Mouse (Mus musculus): ENCODE results near the gene Zfp507.

The Zfp507 gene

GRCm38 (mm10) chr7:35753319-35754032, 49.3 kb downstream of the Zfp507 start:
- POLR2A ChIA-PET = interaction anchor here in 3 of 4 experiments (0.5 to 1.7 kb wide), 16 partner anchors 8 to 210 kb away, joined by 3 to 8 read pairs (median 3); partner anchors contain the start of gene Ankrd27 (in 2 of the 3)
- CTCF ChIA-PET = interaction anchor here (0.6 to 4.0 kb wide), 10 partner anchors 9 to 497 kb away, joined by 3 to 24 read pairs (median 4); no protein-coding TSS in a partner anchor

- ChIA-PET POLR2A (no interaction called here), CTCF (interaction anchor here in 2 of 4 experiments (1.2 to 1.5 kb wide), 2 partner anchors 10 kb away, joined by 3 to 4 read pairs; no protein-coding TSS in a partner anchor)
Measured at GRCm38 (mm10) chr7:35750873-35751272, 51.9 kb downstream of the Zfp507 start.

DNA sequence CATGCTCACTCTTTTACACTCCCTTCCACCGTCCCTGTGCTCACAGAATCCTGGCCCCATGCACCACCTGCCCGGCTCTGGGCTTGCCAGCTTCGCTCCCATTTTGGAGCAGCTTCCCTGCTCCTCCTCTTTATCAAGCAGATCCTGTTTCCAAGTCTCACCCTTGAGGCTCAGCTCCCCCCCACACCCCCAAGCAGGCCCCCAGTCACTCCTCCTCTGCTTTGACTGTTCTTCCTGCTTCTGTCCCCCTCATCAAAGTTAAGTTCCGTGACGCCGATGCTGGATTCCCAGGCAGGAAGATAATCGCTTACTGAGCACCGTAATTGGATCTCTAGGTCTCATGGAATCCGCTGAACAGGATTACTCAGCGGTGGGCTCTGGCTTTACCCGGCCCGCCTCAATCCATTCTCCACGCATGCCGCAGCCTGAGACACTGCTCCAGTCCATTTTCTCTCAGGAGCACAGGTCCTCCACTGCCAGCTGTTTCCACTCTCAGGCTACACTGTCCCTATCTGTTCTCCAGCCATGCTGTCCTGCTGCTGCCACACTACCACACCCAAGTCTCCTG, 55.3 kb downstream of the Zfp507 start:
- CTCF ChIA-PET = interaction anchor here in 1 of 4 experiments (0.6 to 1.3 kb wide), 2 partner anchors 12 to 68 kb away, joined by 3 read pairs; no protein-coding TSS in a partner anchor

DNA sequence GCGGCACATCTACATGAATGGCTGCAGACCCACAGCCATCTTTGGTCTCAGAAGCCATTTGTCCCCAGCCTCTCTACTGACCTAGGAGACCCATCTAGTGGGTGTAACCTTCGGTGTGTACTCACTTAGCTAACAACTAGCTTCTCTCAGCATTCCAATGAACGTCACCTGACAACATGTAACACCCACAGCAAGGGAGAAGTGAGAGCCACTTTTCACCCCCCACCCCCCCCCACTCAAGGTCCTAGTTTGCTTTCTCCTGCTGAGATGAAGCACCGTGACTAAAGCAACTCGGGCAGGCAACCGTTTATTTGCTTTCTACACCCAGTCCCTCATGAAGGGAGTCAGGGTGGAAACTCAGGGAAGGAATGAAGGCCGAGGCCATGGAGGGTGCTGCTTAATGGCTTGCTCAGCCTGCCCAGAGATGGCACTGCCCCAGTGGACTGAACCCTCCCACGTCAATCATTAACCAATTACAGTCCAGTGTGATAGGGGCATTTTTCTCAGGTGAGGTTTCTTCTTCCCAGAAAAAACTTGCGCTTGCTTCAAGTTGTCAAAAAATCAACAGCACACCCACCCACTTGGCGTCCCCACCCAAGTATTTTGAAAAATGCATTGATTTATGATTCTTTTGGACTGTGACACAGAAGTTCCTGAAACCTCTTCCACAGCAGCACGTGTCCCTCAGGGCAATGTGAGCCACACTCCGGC, 56.0 kb downstream of the Zfp507 start:
- CTCF ChIA-PET = interaction anchor here in 2 of 4 experiments (0.6 to 0.9 kb wide), 3 partner anchors 12 to 67 kb away, joined by 3 to 4 read pairs (median 4); no protein-coding TSS in a partner anchor
- POLR2A ChIA-PET = interaction anchor here (0.6 to 1.6 kb wide), 4 partner anchors 26 to 988 kb away, joined by 3 to 4 read pairs (median 4); no protein-coding TSS in a partner anchor

More for the DNA sequence above, 55.3 kb downstream of the Zfp507 start:
- POLR2A ChIA-PET = no interaction called here

DNA sequence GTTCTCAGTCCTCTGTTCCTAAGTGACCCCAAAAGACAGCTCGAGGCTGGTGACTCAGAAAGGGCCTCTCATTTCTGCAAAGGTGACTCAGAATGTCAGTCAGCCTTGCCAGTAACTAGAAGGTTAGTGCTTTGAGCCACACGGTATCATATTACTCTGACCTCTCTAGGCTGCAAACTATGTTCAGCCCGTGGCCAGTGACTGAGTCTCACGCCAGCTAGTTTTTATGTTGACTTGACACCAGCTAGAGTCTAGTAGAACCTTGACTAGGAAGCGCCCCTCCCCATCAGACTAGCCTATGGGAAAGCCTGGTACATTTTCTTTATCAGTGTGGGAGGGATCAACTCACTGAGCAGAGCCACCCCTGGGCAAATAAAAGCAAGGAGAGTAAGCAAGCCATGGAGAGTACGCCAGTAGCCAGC, 57.5 kb downstream of the Zfp507 start:
- POLR2A ChIA-PET = interaction anchor here in 3 of 4 experiments (0.6 to 2.2 kb wide), 5 partner anchors 9 to 324 kb away, joined by 3 to 8 read pairs (median 4); partner anchors contain the start of gene Dpy19l3 (in 1 of the 3)
- CTCF ChIA-PET = interaction anchor here (0.6 to 1.6 kb wide), 10 partner anchors 9 to 303 kb away, joined by 3 to 6 read pairs (median 3); partner anchors contain the start of gene Dpy19l3 (in 1 of the 4)

DNA sequence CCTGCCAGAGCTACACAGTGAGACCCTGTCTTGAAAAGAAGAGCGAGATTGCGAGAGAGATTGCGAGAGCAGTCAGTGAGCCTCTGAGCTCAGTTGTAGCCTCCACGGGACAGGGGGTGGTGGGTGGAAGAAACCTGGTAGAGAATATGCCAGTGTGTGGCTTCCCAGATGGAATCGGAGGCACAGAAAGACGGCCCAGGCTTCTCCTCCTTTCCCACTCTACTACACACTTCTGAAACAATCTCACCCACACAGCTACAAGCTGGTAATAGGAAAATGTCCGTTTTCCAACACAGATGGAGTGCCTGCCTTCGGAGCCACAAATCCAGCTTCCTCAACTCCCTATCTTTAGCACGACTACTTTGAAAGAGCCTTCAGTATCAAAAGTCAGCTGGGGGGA, 58.0 kb downstream of the Zfp507 start:
- CTCF ChIA-PET = interaction anchor here (0.6 to 1.6 kb wide), 10 partner anchors 10 to 302 kb away, joined by 3 to 6 read pairs (median 3); partner anchors contain the start of gene Dpy19l3 (in 1 of the 4)
- POLR2A ChIA-PET = interaction anchor here in 2 of 4 experiments (1.4 to 2.2 kb wide), 2 partner anchors 10 kb away, joined by 6 to 8 read pairs; partner anchors contain the start of gene Dpy19l3 (in 1 of the 2)

GRCm38 (mm10) chr7:35742310-35742709, 60.5 kb downstream of the Zfp507 start:
- POLR2A ChIA-PET = interaction anchor here in 1 of 4 experiments (0.8 kb wide), 1 partner anchor 97 kb away, joined by 3 read pairs; no protein-coding TSS in a partner anchor
- CTCF ChIA-PET = interaction anchor here in 3 of 4 experiments (0.7 to 2.4 kb wide), 3 partner anchors 14 to 356 kb away, joined by 3 to 10 read pairs (median 3); no protein-coding TSS in a partner anchor

DNA sequence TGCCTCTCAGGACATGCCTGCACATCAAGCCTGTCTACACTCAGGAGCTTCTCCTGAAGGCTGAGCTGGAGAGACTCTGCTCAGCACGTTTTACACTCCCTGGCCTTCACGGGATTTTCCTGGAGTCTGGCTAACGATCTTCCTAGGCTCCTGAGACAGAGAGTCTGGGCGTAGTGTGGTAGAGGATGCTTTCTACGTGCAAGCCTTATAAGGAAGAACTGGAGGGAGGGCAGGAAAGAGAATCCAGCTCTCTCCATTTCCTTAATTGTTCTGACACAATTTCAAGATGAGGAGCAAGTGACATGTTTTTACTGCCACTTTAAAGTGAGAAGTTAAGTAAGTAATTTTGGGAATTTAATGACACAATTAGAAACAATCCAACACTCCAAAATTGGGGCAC, 60.9 kb downstream of the Zfp507 start:
- ChIA-PET CTCF (interaction anchor here in 3 of 4 experiments (0.5 to 2.4 kb wide), 6 partner anchors 15 to 162 kb away, joined by 3 to 10 read pairs (median 3); no protein-coding TSS in a partner anchor), POLR2A (interaction anchor here in 2 of 4 experiments (1.7 to 1.8 kb wide), 2 partner anchors 13 to 29 kb away, joined by 4 read pairs; partner anchors contain the start of gene Dpy19l3 (in 1 of the 2))

DNA sequence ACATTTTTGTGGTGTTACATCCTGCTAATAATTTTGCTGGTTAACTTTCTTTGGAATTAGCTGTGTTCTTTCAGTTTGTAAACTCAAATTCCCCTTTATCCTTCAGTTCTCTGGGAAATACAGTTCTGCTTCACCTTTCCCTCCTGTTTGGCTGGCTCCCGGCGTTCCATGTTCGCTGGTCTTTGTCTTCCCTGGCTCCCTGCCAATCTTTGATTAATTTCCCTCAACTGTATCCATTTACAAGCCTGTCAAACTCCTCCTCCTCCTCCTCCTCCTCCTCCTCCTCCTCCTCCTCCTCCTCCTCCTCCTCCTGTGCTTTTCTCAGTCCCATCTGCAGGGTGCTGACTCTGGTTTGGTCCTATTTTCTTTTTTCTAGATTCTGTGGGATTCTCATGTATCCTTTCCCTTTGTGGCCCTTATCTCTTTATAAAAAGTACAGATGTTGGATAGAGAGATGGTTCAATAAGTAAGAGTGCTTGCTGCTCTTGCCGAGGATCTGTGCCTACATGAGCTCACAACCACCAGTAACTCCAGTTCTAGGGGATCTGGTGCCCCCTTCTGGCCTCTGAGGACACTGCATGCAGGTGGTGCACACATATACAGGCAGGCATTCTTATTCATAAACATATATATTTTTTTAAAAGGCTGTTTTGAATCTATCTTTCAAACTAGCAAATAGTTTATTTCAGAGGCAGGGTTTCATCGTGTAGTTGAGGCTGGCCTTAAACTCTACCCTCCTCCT, 62.1 kb downstream of the Zfp507 start:
- POLR2A ChIA-PET = interaction anchor here in 2 of 4 experiments (0.7 to 1.8 kb wide), 4 partner anchors 14 to 310 kb away, joined by 3 to 4 read pairs (median 4); partner anchors contain the start of gene Dpy19l3 (in 2 of the 2)
- CTCF ChIA-PET = interaction anchor here (0.6 to 2.4 kb wide), 37 partner anchors 8 to 481 kb away, joined by 3 to 10 read pairs (median 4); partner anchors contain the start of genes Dpy19l3 (in 1 of the 4) and Rhpn2 (in 1 of the 4)

DNA sequence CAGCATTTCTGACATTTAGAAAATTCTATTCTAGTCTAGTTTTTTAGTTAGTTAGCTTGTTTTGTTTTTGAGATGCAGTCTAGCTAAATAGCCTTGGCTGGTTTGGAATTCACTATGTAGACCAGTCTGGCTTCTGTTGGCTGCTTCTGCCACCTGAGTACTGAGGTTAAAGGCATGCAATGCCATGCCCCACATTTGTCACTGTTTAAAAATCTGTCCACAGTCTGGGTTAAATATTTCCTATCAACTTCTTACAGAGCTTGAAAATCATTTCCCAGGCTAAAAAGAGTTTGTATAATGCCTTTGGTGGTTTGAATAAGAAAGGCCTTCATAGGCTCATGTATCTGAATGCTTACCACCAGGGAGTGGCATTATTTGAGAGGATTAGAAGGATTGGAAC, 63.9 kb downstream of the Zfp507 start:
- ChIA-PET POLR2A (no interaction called here), CTCF (interaction anchor here in 1 of 4 experiments (1.6 kb wide), 1 partner anchor 80 kb away, joined by 5 read pairs; no protein-coding TSS in a partner anchor)

GRCm38 (mm10) chr7:35733313-35734050, 69.3 kb downstream of the Zfp507 start:
- POLR2A ChIA-PET = interaction anchor here in 1 of 4 experiments (1.7 kb wide), 1 partner anchor 11 kb away, joined by 6 read pairs; no protein-coding TSS in a partner anchor
- CTCF ChIA-PET = interaction anchor here in 2 of 4 experiments (1.9 kb wide), 2 partner anchors 26 to 105 kb away, joined by 4 to 9 read pairs; no protein-coding TSS in a partner anchor

DNA sequence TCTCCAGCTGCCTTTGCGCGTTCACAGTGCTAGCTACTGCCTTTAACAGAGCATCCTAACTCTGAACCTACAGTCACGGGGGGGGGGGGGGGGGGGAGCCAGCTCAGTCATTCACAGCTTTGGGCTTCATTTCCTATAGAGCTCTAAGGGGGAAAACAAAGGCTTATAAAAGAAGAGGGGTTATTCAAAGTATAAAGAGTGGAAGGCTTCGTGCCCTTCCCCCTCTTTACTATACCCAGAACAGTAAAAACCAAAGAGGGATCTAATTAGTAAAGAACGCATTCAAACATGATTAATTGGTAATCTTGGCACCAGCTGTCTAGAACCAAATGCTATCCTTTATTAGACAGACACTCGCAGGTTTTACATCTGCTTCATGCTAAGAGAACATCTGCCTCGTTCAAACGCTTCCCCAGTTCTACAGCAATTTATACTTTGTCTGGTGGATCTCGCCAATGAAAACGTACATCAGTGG, 70.2 kb downstream of the Zfp507 start:
- ChIA-PET POLR2A (no interaction called here), CTCF (interaction anchor here in 3 of 4 experiments (0.5 to 1.0 kb wide), 3 partner anchors 8 to 71 kb away, joined by 3 to 4 read pairs (median 3); no protein-coding TSS in a partner anchor)

DNA sequence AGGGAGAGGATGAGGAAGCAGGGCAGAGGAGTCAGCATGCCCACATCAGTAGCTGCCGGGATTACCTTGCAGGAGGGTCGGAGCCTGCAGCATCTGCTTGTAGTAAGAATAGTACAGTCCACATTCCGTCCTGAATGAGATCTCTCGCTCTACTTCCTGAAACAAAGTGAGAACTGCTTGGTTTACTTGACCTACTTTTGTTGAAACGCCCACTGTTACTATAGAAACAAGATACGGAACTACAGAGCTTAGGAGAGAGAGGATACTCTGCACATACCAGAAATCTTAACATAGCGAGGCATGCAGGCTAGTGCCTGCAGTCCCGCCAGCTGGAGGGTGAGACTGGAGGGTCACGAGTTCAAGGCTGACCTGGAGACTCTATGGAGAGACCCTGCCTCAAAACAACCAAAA, 73.2 kb downstream of the Zfp507 start:
- ChIA-PET CTCF (interaction anchor here in 2 of 4 experiments (0.8 to 1.6 kb wide), 2 partner anchors 11 to 71 kb away, joined by 5 to 6 read pairs; no protein-coding TSS in a partner anchor), POLR2A (interaction anchor here in 1 of 4 experiments (1.4 kb wide), 1 partner anchor 11 kb away, joined by 3 read pairs; no protein-coding TSS in a partner anchor)

DNA sequence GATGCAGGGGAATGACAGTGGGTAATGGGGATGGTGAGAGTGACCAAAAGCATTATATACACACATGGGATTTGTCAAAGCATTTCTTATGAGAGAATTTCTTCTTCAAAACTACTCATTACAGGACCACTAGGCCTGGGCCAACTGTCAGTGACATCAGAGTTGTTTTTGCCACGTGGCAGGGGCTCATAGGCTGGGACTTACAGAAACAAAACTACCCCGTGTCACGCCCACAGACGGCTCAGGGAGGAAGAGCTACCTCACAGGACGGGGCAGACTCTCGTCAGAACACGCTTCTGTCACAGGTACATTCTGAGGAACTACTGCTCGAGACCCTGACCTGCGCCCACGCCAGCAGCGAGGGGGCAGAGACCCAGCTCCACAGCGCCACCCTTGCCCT, 74.4 kb downstream of the Zfp507 start:
- CTCF ChIA-PET = interaction anchor here in 1 of 4 experiments (0.5 to 0.9 kb wide), 2 partner anchors 10 to 31 kb away, joined by 3 read pairs; no protein-coding TSS in a partner anchor
- POLR2A ChIA-PET = interaction anchor here in 1 of 4 experiments (0.6 kb wide), 1 partner anchor 69 kb away, joined by 4 read pairs; no protein-coding TSS in a partner anchor

DNA sequence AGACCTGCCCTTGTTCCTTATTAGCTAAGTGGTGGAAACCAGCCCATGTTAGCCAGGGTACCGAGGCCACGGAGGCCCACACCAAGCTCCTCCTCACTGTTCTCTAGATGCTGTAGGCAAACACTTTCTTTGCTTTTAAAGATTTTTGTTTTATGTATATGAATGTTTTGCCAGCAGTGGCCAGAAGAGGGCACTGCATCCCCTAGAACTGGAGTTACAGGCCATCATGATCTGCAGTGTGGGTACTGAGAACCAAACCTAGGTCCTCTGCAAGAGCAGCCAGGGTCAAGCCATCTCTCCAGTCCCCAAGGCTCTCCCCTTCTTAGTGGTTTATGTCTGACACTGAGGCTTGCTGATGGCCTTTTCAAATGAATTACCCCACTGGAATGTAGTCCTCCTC, 79.8 kb downstream of the Zfp507 start:
- ChIA-PET CTCF (interaction anchor here in 3 of 4 experiments (0.6 to 1.7 kb wide), 5 partner anchors 12 to 139 kb away, joined by 3 to 5 read pairs (median 3); no protein-coding TSS in a partner anchor), POLR2A (interaction anchor here in 1 of 4 experiments (0.7 kb wide), 1 partner anchor 33 kb away, joined by 3 read pairs; no protein-coding TSS in a partner anchor)

Data from embryonic stem cell, embryonic (primary cell).